Mouse (Mus musculus) embryo, embryonic 11.5 days (tissue): ENCODE results near the gene Rrp1.
"Not testable (repeated sequence)": the region's sequence is repeated elsewhere in the genome, so short reads cannot be mapped to it uniquely, and the experiment has no call there.

Experiments
- DNase-seq: peaks from one replicate; pipeline ENCODE4 v3.0.0-alpha.2; 2012; ENCODE audit warnings: low read depth, low spot score

The Rrp1 gene

DNA sequence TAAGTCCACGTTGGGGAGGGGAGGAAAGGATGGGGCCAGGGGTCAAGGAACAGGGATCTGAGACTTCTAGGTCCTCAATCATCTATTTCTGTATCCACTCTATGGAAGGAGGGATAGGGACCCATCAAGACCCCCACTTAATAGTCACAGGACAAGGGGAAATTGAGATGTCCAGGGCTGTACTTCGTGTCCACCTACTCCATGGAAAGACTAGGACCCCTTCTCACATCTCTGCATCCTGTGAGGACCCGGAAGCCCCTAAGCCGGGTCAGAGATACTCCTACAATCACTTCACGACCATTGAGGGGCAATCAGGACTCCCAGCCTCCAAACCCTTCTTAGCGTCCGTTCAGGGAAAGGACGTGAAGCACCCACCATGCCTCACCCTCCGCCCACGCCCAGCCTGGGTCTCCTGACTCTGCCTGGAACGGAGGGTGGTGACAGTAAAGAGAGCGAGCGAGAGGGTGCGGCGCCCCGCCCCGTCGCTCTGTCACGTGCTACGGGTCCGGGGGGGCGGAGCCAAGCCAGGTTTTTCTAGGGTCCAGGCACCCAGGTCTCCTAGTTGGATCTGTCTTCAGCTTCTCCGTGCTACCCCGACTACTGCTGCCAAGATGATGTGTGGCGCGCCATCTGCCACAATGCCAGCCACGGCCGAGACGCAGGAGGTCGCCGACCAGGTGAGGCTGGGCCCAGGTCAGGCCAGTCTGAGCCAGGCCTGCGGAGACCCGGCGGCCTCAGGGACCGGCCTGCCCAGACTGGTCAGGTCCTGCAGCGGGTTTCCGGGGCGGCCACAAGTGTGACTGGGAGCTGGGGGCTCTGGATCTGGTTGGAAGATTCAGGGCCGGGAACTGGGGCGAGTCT lies 12.6 kb upstream of the Rrp1 start, which contains the start of gene Cstb:
Gene Cstb, plus strand, starts transcription at position 489 of the 861 bp plus-strand sequence.
- DNase-seq, result peak; percentile 66

DNA sequence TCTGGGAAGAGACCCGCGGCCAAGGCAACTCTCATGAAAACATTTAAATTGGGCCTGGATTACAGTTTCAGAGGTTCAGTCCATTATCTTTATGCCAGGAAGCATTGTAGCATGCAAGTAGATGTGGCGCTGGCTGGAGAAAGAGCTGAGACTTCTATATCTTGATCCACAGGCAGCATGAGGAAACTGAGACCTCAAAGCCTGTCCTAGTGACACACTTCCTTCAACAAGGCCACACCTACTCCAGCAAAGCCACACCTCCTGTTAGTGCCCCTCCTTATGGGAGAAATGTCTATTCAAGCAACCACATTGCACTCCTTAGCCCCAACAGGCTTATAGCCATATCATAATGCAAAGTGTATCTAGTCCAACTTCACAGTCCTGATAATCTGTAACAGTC lies 9.8 kb upstream of the Rrp1 start:
- no peak for DNase-seq

- DNase-seq, result no peak
Measured at GRCm38 (mm10) chr10:78420929-78421328, 8.1 kb upstream of the Rrp1 start.

- DNase-seq, result no peak
Measured at GRCm38 (mm10) chr10:78418791-78419190, 5.9 kb upstream of the Rrp1 start.

DNA sequence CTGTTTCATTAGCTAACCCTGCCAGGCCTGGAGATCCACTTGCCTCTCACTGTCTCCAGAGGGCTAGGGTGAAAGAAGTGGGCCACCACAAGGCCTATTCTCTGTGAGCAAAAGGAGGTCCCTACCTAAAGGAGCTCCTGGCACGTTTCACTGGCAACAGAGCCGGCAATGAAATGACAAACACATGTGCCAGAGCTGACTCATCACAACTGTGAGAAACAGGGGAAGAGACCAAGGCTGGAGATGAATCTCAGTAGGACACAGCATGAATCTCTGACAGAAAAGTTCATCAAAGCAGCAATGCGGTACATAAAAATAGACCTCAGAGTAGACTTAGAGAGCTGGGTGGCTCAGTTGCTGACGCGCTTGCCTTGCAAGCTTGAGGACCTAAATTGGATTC lies 5.0 kb upstream of the Rrp1 start:
- DNase-seq, result no peak

GRCm38 (mm10) chr10:78414936-78415335 lies 2.1 kb upstream of the Rrp1 start:
- not testable (repeated sequence) for DNase-seq

- no peak for DNase-seq
Measured at GRCm38 (mm10) chr10:78413152-78413520, 293 bp upstream of the Rrp1 start.

DNA sequence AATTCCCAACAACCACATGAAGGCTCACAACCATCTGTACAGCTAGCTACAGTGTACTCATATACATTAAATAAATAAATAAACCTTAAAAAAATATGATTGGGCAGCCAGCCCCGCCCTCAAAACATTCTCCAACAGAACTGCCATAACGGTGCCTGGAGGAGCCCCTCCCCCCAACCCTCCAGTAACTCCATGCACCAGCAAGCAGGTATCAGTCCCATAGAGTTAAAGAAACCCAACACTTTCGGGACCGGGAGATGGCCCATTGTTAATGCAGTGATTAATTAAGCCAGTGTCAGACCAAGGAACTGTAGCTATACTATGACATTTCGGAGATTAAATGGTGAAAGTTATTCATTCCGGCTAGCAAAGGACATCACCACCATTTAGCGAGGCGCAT lies 992 bp downstream of the Rrp1 start:
- no peak for DNase-seq

DNA sequence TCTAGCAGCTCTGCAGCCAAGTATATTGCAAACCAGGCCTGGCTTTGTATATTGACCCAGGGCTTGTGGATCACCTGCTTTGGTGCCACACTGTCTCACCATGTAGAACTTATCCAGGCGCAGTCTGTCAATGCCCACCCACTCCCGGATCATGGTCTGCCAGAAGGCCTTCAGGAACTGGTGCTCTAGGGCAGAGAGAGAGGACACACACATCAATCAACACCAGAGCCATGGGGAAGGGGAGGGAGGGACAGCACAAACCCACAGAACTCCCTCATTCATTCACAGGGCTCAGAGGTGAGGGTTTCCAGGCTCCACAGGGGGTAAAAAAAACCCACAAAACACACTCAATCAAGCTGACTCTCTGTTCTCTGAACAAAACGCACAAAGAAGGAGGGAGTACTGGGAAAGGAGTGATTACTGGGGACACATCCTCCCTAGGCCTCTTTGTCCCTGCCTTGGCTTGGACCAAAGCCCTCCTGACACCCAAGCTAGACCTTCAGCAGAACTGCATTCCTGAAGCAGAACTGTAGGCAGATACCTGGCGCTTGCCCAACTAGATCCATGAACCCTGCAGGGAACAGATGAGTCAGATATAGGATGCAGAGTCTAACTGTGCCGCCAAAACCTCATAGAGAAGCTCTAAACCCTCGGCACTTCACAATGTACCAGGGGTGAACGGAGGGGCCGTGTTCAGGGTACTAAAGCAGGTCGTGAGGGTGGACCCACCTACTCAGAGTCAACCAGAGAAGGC lies 3.6 kb downstream of the Rrp1 start:
- DNase-seq, result no peak

GRCm38 (mm10) chr10:78407132-78407531 lies 5.7 kb downstream of the Rrp1 start:
- DNase-seq, result no peak

GRCm38 (mm10) chr10:78406152-78406551 lies 6.7 kb downstream of the Rrp1 start:
- DNase-seq, result no peak

- no peak for DNase-seq
Measured at GRCm38 (mm10) chr10:78402301-78402922, 10.4 kb downstream of the Rrp1 start.

DNA sequence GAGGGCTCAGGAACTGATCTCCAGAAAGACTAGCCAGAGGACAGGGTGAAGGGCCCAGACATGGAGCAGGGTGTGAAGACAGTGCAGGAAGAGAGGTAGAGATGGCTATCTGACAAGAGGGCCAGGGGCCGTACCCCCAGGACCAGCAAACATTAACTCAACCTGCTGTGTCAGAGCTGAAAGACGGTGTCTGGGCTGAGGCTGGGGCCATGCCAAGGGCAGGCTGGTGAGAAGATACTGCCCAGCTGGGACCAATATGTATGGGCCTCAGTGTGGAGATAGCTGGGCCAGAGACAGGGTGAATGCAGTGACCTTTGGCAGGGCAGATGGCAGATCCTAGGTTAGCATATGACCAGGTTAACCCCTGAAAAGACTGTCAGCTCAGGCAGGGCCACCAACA lies 11.7 kb downstream of the Rrp1 start:
- DNase-seq, result no peak

DNA sequence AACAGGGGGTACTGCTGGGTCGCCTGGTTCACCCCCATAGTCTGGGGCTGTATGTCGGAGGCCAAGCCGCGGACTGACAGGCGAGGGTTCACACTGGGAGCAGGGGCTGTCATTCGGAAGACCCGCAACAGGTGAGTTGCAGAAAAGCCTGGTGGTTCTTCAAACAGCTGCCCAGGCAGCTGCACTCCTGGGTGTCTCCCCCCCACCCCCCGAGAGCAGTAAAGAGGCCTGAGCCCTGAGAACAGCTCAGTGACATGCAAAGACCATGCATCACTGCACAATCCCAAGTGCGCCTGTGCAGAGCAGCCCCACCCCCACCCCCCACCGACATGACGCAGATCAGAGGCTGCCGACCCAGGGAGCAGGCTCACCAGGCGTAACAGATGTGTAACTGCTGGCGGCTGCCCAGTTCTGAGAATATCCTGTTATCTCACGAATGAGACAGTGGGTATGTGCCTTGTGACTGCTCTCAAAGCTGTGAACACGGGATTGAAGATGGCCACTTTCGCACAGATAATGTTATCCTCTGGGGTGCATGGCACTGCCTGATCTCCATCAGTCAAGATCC lies 13.7 kb downstream of the Rrp1 start:
- DNase-seq, result peak; percentile 39

GRCm38 (mm10) chr10:78396625-78396885 lies 16.3 kb downstream of the Rrp1 start:
- DNase-seq, result no peak

GRCm38 (mm10) chr10:78395819-78396624 lies 16.8 kb downstream of the Rrp1 start:
- DNase-seq, result peak; percentile 86

GRCm38 (mm10) chr10:78395377-78395776 lies 17.5 kb downstream of the Rrp1 start:
- DNase-seq, result no peak

GRCm38 (mm10) chr10:78392072-78392471 lies 20.8 kb downstream of the Rrp1 start:
- peak; percentile 53 for DNase-seq

DNA sequence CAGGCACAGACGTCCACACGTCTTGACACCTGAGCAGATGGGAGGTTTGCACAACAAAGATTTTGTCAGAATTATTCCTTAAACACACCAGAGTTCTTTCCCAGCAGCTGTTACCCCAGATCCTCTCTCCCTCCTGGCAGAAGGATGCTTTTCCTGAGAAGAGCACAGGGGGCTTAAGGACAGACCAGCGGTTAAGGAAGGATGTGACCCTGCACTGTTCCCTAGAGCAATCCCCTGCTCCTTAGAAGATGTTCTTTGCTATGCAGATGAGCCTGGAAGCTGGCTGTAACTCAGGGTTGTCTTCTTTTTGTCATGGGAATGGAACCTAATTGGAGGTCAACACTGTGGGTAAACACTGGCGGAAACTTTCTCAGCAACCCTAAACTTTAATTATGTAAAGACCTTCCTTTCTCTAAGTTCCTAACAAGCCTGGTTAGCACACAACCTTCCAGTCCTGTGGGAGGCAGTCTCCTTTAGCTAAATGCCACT lies 21.8 kb downstream of the Rrp1 start:
- DNase-seq, result no peak

DNA sequence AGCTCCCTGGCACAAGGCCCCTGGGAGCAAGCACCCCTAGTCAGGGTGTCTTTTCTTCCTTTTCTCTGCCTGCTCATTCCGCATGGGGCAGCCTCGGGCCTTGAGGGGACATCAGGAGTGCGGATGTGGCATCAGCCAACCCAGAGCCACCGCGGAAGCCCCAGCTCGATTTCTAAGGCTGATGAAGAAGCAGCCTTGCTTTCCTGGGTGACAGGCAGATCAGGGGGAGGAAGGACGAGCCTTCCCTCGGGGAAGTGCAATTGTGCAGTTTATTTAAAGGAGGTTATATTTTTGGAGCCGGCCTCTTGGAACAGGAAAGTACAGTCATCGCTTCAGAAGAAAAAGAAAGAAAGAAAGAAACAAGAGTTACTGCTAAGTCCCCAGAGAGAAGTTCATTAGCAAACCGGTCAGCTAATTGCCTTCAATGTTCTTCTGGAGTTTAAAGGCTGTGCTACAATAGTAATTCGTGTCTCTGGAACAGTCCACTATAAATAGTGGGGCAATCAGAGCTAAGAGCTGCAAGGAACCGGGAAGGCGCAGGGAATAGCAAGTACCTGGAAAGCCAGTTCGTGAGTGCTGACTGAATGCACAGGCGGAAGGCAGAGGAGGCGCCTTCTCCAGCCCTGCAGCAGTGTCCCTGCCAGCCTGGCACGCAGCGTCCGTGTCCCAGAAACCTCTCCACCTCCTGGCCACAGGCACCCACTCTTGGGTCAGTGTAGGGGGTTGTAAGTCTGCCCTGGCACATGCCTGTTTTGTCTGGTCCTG lies 24.4 kb downstream of the Rrp1 start:
- DNase-seq, result no peak

- DNase-seq, result no peak
Measured at GRCm38 (mm10) chr10:78385520-78385919, 27.3 kb downstream of the Rrp1 start.
